Mouse (Mus musculus): ENCODE results near the gene Btn1a1. TPM values are rescaled to one million over a fixed set of nuclear protein-coding genes. Genes with fewer than 3 reads are reported as not detected.
A peak's percentile ranks its signal among the peaks of the same experiment; 100 is the strongest.

The Btn1a1 gene
- polyA plus RNA-seq, 1 experiment = 0.12 TPM

- no peak for TF ChIP-seq POLR2A (IDR thresholded peaks at IDR 0.05; ENCODE audit: borderline replicate concordance, extremely low read depth, insufficient read depth, insufficient read length, poor library complexity, severe bottlenecking)
- TF ChIP-seq CTCF (IDR thresholded peaks at IDR 0.05; ENCODE audit: borderline replicate concordance, extremely low read depth, insufficient read depth, insufficient read length) = no peak
- peak; percentile 43 for DNase-seq (ENCODE audit: low read depth)
Observed at GRCm38 (mm10) chr13:23475658-23476057, 10.0 kb upstream of the Btn1a1 start.

DNA sequence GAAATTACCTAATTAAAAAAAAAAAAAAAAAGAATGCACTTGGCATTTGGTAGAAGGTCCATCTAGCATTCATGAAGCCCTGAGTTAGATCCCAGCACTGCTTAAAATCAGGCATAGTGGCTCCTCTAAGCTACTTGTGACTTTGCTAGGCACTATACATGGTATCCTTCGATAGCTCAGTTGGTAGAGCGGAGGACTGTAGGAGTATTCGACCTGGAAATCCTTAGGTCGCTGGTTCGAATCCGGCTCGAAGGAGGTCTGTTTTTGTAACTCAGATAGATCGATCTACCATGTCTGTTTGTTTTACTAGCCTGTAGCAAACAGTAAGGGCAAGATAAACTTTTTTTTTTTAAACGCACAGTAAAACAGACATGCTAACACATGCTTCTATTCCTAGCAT, 1.2 kb upstream of the Btn1a1 start:
- DNase-seq (ENCODE audit: low read depth) = peak; percentile 89
- TF ChIP-seq POLR2A (IDR thresholded peaks at IDR 0.05; ENCODE audit: borderline replicate concordance, extremely low read depth, insufficient read depth, insufficient read length, poor library complexity, severe bottlenecking) (no peak), CTCF (IDR thresholded peaks at IDR 0.05; ENCODE audit: borderline replicate concordance, extremely low read depth, insufficient read depth, insufficient read length) (no peak)

DNA sequence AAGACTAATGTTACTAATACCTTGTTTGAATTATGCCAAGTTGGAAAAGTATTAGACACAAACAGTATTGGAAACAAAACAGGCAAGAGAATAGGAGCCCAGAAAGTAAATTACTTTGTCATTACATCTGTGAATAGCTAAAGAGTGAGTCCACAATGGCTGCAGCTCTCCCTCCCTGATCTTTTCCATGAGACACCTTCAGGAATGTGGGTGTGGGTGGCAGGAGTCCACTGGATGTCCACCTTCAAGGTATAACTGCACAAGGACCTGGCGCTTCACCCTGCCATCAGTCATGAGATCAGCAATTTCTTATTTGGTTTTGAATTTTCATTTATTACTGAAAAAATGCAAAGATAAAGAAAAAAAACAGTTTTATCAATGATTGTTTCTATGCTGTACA, 605 bp upstream of the Btn1a1 start:
- DNase-seq (ENCODE audit: low read depth) = no peak
- TF ChIP-seq CTCF (IDR thresholded peaks at IDR 0.05; ENCODE audit: borderline replicate concordance, extremely low read depth, insufficient read depth, insufficient read length) = no peak
- TF ChIP-seq POLR2A (IDR thresholded peaks at IDR 0.05; ENCODE audit: borderline replicate concordance, extremely low read depth, insufficient read depth, insufficient read length, poor library complexity, severe bottlenecking) = no peak

DNA sequence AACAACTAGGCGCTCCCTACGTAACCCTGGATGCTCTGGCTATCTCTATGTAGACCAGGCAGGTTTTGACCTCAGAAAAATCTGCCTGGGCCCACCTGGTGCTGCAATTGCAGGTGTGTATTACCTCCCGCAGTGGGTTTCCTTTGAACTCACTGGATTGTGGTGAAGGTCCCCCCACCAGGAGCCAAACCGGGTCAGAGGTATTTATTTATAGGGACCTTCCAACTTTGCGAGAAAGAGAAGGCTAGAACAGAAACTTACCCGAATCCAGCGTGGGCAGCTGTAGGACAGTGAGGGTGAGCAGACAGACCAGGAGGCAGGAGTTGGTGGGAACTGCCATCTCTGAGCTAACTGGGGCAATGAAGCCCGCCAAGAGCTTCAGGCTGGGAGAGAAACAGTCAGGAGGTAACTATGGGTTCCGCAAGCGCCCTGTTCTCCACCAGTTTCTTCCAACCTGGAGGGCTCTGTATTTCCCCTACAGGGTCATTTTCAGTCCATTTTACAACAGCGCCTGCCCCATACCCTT, 797 bp downstream of the Btn1a1 start:
- no peak for TF ChIP-seq POLR2A (IDR thresholded peaks at IDR 0.05; ENCODE audit: borderline replicate concordance, extremely low read depth, insufficient read depth, insufficient read length, poor library complexity, severe bottlenecking)
- TF ChIP-seq CTCF (IDR thresholded peaks at IDR 0.05; ENCODE audit: borderline replicate concordance, extremely low read depth, insufficient read depth, insufficient read length) = no peak
- no peak for DNase-seq (ENCODE audit: low read depth)

GRCm38 (mm10) chr13:23464224-23464637, 1.5 kb downstream of the Btn1a1 start:
- DNase-seq (ENCODE audit: low read depth) = peak; percentile 68
- TF ChIP-seq POLR2A (IDR thresholded peaks at IDR 0.05; ENCODE audit: borderline replicate concordance, extremely low read depth, insufficient read depth, insufficient read length, poor library complexity, severe bottlenecking) (no peak), CTCF (IDR thresholded peaks at IDR 0.05; ENCODE audit: borderline replicate concordance, extremely low read depth, insufficient read depth, insufficient read length) (no peak)

- TF ChIP-seq CTCF (IDR thresholded peaks at IDR 0.05; ENCODE audit: borderline replicate concordance, extremely low read depth, insufficient read depth, insufficient read length) (no peak), POLR2A (IDR thresholded peaks at IDR 0.05; ENCODE audit: borderline replicate concordance, extremely low read depth, insufficient read depth, insufficient read length, poor library complexity, severe bottlenecking) (no peak)
- peak; percentile 86 for DNase-seq (ENCODE audit: low read depth)
Observed at GRCm38 (mm10) chr13:23463381-23464223, 2.1 kb downstream of the Btn1a1 start.

DNA sequence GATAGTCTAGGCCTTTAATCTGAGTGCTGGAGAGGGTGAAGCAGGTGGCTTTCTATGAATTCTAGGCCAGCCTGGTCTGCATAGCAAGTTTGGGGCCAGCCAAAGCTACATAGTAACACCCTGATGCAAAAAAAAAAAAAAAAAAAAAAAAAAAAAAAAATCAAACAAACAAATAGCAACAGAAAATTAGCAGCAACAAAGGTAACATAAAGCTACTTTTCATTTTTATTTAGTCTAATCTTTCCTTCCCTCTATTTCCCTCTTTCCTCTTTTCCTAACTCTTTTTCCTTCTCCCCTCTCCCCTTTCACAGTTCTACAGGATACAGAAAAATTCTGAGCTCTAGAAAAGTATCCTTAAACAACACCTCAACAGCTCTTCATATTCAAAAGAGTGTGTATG, 3.0 kb downstream of the Btn1a1 start:
- TF ChIP-seq CTCF (IDR thresholded peaks at IDR 0.05; ENCODE audit: borderline replicate concordance, extremely low read depth, insufficient read depth, insufficient read length) = no peak
- TF ChIP-seq POLR2A (IDR thresholded peaks at IDR 0.05; ENCODE audit: borderline replicate concordance, extremely low read depth, insufficient read depth, insufficient read length, poor library complexity, severe bottlenecking) = no peak
- no peak for DNase-seq (ENCODE audit: low read depth)

DNA sequence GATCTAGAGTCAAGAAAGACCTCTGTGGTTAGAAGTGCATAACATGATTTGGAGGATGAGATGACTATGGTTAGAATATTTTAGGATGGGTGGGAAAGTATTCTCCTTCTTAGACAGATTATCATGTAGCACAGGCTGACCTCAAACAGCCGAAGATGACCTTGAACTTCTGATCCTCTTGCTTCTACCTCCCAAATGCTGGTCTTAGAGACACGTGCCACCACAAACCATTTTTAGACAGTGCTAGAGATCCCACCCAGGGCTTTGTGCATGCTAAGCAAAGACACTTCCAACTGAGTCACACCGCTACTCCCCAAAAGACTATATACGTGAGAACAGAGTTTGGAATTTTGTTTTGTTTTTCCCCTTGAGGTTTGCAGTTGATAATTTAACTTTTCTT, 3.6 kb downstream of the Btn1a1 start:
- DNase-seq (ENCODE audit: low read depth) = no peak
- TF ChIP-seq CTCF (IDR thresholded peaks at IDR 0.05; ENCODE audit: borderline replicate concordance, extremely low read depth, insufficient read depth, insufficient read length) = no peak
- TF ChIP-seq POLR2A (IDR thresholded peaks at IDR 0.05; ENCODE audit: borderline replicate concordance, extremely low read depth, insufficient read depth, insufficient read length, poor library complexity, severe bottlenecking) = no peak

GRCm38 (mm10) chr13:23459264-23459846, 6.3 kb downstream of the Btn1a1 start:
- DNase-seq (ENCODE audit: low read depth) = no peak

DNA sequence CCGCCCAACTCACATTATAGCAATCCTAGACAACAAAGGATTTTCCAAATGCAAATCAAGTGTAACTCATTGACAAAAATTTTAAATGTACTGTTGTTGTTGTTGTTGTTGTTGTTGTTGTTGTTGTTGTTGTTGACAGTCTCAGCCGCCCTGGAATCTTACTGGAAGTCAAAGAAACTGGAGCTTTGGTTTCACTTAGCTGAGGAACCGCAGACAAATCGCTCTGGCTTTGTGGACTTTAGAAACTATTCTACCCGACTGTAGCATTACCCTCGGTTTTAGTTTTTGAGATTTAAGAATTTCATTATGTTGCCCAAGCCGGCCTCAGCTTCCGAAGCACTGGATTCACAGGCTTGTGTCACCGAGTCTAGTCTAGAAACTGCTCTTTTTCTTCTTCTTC, 11.8 kb downstream of the Btn1a1 start:
- no peak for TF ChIP-seq POLR2A (IDR thresholded peaks at IDR 0.05; ENCODE audit: borderline replicate concordance, extremely low read depth, insufficient read depth, insufficient read length, poor library complexity, severe bottlenecking)
- TF ChIP-seq CTCF (IDR thresholded peaks at IDR 0.05; ENCODE audit: borderline replicate concordance, extremely low read depth, insufficient read depth, insufficient read length) = no peak
- DNase-seq (ENCODE audit: low read depth) = peak; percentile 52

More at GRCm38 (mm10) chr13:23459264-23459846, 6.3 kb downstream of the Btn1a1 start:
- TF ChIP-seq POLR2A (IDR thresholded peaks at IDR 0.05; ENCODE audit: borderline replicate concordance, extremely low read depth, insufficient read depth, insufficient read length, poor library complexity, severe bottlenecking) (no peak), CTCF (IDR thresholded peaks at IDR 0.05; ENCODE audit: borderline replicate concordance, extremely low read depth, insufficient read depth, insufficient read length) (no peak)

DNA sequence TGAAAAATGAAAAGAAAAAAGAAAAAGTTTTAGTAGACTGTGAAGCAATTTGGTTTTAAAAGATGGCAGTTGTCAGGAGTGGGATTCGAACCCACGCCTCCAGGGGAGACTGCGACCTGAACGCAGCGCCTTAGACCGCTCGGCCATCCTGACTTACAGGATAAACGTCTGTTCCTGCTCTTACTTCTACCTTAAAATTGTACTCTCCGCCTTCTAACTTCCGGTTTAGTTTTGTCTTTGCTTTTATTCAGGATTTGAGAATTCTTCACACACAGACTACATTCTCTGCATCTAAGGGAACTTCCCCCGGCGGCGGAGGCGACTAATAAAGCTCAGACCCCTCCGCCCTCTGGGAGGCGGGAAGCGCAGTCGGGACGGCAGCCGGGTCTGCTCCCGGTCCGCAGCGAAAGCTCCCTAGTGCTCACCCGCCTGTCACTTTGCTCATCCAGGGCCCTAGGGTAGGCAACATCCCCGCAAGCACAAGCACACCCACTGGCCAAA, 12.3 kb downstream of the Btn1a1 start:
- peak; percentile 92 for DNase-seq (ENCODE audit: low read depth)
- TF ChIP-seq POLR2A (IDR thresholded peaks at IDR 0.05; ENCODE audit: borderline replicate concordance, extremely low read depth, insufficient read depth, insufficient read length, poor library complexity, severe bottlenecking) (0 out of 2 replicates have a peak, but pooled peaks have one; percentile 8), CTCF (IDR thresholded peaks at IDR 0.05; ENCODE audit: borderline replicate concordance, extremely low read depth, insufficient read depth, insufficient read length) (no peak)
